Mouse (Mus musculus) C2C12 (cell line): ENCODE measurements around the gene Ache.

Experiments used
- CEBPB ChIP-seq: IDR thresholded peaks from one replicate; pipeline ENCODE4 v1.6.1; 2011; ENCODE audit warnings: low read depth, mild to moderate bottlenecking, control low read depth, moderate library complexity
- CTCF ChIP-seq: IDR thresholded peaks from one replicate; pipeline ENCODE4 v1.5.1; 2011; ENCODE audit not compliant: control insufficient read depth, insufficient read depth, insufficient read length
- FOSL1 ChIP-seq: IDR thresholded peaks from one replicate; pipeline ENCODE4 v1.8.0; 2011; ENCODE audit warnings: mild to moderate bottlenecking, low read length; ENCODE audit not compliant: poor library complexity, insufficient read depth, severe bottlenecking
- MAX ChIP-seq: IDR thresholded peaks from one replicate; pipeline ENCODE4 v1.6.1; 2011; ENCODE audit warnings: mild to moderate bottlenecking, control low read depth
- MYOD1 ChIP-seq: IDR thresholded peaks from one replicate; pipeline ENCODE4 v1.6.1; 2011; ENCODE audit warnings: low read depth; ENCODE audit not compliant: control insufficient read depth, insufficient read length
- MYOG ChIP-seq: IDR thresholded peaks from one replicate; pipeline ENCODE4 v1.6.1; 2011; ENCODE audit not compliant: control insufficient read depth, insufficient read length; ENCODE audit errors: extremely low read depth
- USF1 ChIP-seq: IDR thresholded peaks from one replicate; pipeline ENCODE4 v1.6.1; 2011; ENCODE audit warnings: low read depth, mild to moderate bottlenecking, control low read depth, moderate library complexity

DNA sequence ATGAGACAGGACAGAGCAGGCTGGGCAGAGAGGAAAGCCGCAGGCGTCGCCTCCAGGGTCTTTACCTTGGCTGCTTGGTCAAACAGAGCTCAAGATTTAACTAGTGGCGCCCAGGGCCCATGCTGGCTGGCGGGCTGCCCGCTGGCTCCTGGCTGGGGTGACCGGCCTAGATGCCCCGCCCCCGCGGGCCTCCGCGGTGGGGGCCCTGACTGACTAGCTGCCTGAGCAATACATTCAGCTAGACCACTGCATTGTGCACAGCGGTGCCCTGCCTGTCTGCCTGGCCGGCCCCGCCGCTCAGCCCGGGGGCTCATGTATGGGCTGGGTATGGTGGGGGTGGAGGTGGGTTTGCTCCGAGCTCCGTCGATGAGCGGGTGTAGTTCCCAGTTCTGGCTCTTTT, 13.9 kb downstream of the Ache start:
- TF ChIP-seq MAX (no peak), CTCF (no peak), MYOG (no peak), CEBPB (no peak), USF1 (no peak), MYOD1 (no peak), FOSL1 (no peak)
